Mouse (Mus musculus) cortical plate, adult 2 months (tissue): ENCODE measurements around the gene P4hb.

ENCODE experiments used
- CTCF ChIP-seq: fragments of 200-500 bp; IDR thresholded peaks from 2 replicates; pipeline ENCODE4 v1.5.1; 2011; ENCODE audit warnings: mild to moderate bottlenecking, control low read depth, low read length; ENCODE audit not compliant: insufficient read depth; ENCODE audit errors: extremely low read depth
- POLR2A ChIP-seq: fragments of 200-500 bp; IDR thresholded peaks from 2 replicates; pipeline ENCODE4 v1.6.1; 2011; ENCODE audit warnings: mild to moderate bottlenecking, low read length, control low read depth; ENCODE audit not compliant: insufficient read depth; ENCODE audit errors: extremely low read depth

DNA sequence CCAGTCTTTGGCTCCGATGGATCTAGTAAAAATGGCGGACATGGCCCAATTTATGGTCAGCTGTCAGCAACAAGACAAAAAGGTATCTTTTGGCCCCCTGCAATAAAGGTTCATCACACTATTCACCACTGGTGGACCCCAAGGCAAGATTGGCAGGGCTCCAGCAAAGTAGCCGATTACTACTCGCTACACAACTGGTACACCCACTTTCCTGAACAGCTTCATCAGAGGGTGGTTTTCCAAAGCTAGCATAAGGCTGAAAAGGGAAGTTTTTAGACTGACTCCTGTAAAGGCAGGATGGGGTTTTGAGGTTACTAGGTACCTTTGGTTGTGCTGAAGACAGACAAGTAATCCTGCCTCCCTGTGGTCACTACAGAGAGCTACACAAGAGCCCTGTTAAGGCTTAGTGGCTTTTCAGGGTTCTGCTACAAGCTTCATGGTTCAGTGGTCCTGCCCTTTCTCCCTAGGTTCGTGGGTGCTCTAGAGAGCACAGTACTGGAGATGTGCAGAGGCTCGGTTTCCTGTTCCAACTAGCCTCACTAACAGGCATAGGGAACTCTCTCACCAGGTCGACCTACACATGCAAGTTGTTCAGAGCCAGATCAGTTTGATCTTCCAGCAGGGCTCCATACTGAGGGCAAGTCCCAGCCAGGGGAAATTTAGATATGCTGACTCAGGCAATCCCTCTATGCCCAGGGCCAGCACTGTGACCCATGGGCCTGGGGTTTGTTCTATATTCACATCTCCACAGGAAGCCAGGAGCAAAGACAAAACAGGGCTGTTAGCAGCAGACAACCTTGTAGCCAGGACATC, 4.4 kb upstream of the P4hb start:
- no peak for TF ChIP-seq POLR2A
- peak; percentile 28; the same call in 1 of the 2 replicates for TF ChIP-seq CTCF
